17 mouse cellular contexts compared by ENCODE assay signal in the genomic region with DNA sequence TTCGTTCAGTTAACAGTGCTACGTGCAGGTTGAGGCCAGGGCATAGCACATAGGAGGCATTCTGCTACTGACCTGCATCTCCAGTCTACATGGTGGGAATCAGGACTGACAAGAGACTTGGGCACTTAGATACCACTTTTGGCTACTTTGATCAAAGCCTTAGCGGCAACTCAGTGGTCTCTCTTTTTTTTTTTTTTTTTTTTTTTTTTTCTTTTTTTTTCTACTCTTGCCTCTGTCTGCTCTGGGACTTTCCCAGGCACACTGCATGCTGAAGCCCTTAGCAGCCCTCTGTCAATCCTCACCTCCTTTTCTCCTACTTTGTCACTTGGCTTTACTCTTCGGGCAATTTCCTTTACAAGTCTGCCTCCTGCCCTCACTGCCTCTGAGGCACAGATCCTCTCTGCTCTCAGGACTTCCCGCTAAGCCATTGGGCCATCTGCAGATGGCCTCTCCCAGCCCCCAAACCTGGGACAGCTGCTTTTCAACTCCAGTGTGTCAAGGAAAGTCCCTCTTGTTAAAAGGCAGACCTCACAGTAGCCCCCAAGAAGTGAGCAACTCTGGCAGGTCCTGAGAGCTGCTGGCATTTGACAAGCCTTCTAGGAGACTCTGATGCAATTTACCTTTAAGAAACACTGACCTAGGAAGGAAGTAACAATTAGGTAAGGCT. TPM values are rescaled to one million over a fixed set of nuclear protein-coding genes. Genes with fewer than 3 reads are reported as not detected.
DNase-seq lines count a peak whose midpoint lies in the region; ATAC-seq lines count a peak whose summit lies in the region.
"Had no signal": no experiment of that assay in that cellular context is flagged by ENCODE, and none has a peak within 500 bp of the region (broad histone marks: within the 10 kb centered on the region; RNA-seq: fewer than 3 reads in every experiment).

No protein-coding gene starts in this region.

- DNase-seq in heart, postnatal 10 days: peak; percentile 17 to 22
- DNase-seq in heart, postnatal 14 days: no peak
- DNase-seq in A20 (ENCODE audit: low read depth, low spot score) (peak; percentile 41), NIH3T3 (ENCODE audit: low read depth) (peak; percentile 32), liver (no peak)
- no peak for DNase-seq in kidney, adult 11 months
- DNase-seq: adrenal gland, adult 2 months; cerebellum, postnatal 14 days; heart, postnatal 4 days; kidney, adult 2 months; kidney, postnatal 36 days; layer of hippocampus, adult 9-11 months; lung, embryonic 14.5 days; right cerebral cortex, postnatal 25 days; thymus, postnatal 14 days had no signal

- ATAC-seq in granulocyte monocyte progenitor cell, adult 5-6 weeks (replicated peaks; ENCODE audit: poor library complexity, severe bottlenecking): peak; percentile 7; the same call in 1 of the 2 replicates
- ATAC-seq: CD4-positive, CD25-positive, alpha-beta regulatory T cell, adult 4 months had no signal

- intact Hi-C loops in heart, postnatal 10 days (cut with DNase I): no loop called here
- intact Hi-C loops in heart, postnatal 14 days (cut with DNase I): no loop called here

RNA-seq across cellular contexts. Expression of a gene that starts 23.8 kb away (rescaled TPM):
- total RNA-seq in heart, postnatal 10 days (2021): 10 to 100 TPM; 20.6 to 25.3 TPM
- total RNA-seq in heart, postnatal 14 days (2021): 10 to 100 TPM; 18.4 to 19.1 TPM
- total RNA-seq in granulocyte monocyte progenitor cell, adult 5-6 weeks (2014; fragmentation: Nextera tagmentation): not detected in 2 replicates
- 0.09 and 3.5 TPM in 2 replicates for total RNA-seq in granulocyte monocyte progenitor cell, adult 5-6 weeks (2017)

Comparison
In these comparisons a context has a peak if more than half of its experiments do, and no peak if none do; other contexts are left out.
1. DNase-seq: peak in heart, postnatal 10 days (2 of 2), A20 (single experiment) and NIH3T3 (single experiment); none in heart, postnatal 14 days (0 of 2), liver (single experiment) and kidney, adult 11 months (single experiment).
2. RNA of a gene that starts 23.8 kb away (total RNA-seq): 20.6 to 25.3 TPM in heart, postnatal 10 days and 18.4 to 19.1 TPM in heart, postnatal 14 days; 0.09 to 3.5 TPM in granulocyte monocyte progenitor cell, adult 5-6 weeks; every median in the first group is over 4 times any median in the second.